Mouse (Mus musculus) mesoderm, embryonic 11.5 days (tissue): ENCODE measurements around the gene Fgf12.

Experiments
- DNase-seq: peaks from one replicate; pipeline ENCODE4 v3.0.0-alpha.2; 2012; ENCODE audit warnings: low read depth, low spot score

Fgf12 gene

GRCm38 (mm10) chr16:28323576-28323975 is 429.3 kb downstream of the Fgf12 start:
- DNase-seq: no peak

DNA sequence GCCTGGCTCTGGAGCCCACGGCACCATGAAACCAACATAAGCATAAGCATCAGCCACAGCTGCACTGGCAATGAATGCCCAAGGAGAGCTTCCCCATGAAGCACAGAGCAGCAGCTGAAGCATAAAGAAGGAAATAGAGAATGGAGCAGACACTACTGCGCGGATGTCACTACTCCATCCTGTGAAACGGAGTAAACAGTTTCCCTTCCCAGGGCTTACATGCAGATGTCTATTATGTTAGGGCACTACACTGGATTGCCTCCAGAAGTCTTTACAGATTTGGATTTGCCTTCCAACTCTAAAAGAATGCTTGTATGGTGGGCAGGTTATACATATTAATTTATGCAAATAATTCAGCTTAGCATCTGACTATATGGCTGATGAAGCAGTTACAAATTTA is 441.2 kb downstream of the Fgf12 start:
- DNase-seq: no peak

- no peak for DNase-seq
These were observed 449.0 kb downstream of the Fgf12 start for GRCm38 (mm10) chr16:28303889-28304288.

DNA sequence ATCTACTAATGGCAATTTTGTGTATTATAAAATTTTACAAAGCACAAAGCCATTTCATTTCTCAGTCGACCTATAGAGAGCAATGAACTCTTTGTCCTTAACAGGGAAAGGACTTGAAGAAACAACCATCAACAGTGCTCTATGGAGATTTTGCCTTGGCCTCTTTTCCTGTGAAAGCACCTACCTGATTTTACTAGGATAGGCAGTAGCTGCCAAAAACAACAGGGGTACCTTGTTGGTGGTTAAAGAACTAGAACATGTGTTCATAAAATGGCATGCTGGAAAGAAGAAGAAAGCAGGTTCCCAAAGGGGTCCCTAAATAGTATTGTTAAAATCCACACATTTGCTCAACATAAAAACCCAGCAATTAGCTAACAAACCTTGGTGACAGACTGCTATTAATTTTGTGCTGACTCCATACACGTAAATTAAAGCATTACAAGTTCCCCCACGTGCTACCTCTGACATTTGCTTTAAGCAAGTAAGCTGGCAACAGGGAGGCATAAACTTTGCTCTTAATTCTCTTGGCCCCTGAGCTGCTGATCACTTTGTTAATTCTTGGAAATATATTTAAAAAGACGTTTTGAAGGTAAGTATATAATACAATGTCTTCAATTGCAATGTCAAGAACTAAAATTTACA is 463.1 kb downstream of the Fgf12 start:
- no peak for DNase-seq

- DNase-seq: no peak
These were observed 495.0 kb downstream of the Fgf12 start for GRCm38 (mm10) chr16:28257904-28258303.

GRCm38 (mm10) chr16:28254303-28254702 is 498.6 kb downstream of the Fgf12 start:
- DNase-seq: no peak

- DNase-seq: no peak
These were observed 500.9 kb downstream of the Fgf12 start for GRCm38 (mm10) chr16:28251930-28252329.

GRCm38 (mm10) chr16:28242867-28243649 is 509.8 kb downstream of the Fgf12 start:
- no peak for DNase-seq

- DNase-seq: no peak
These were observed 513.5 kb downstream of the Fgf12 start for GRCm38 (mm10) chr16:28239382-28239781.

GRCm38 (mm10) chr16:28238019-28238868 is 514.6 kb downstream of the Fgf12 start:
- no peak for DNase-seq

- peak; percentile 28 for DNase-seq
These were observed 536.9 kb downstream of the Fgf12 start for GRCm38 (mm10) chr16:28215930-28216329.

DNA sequence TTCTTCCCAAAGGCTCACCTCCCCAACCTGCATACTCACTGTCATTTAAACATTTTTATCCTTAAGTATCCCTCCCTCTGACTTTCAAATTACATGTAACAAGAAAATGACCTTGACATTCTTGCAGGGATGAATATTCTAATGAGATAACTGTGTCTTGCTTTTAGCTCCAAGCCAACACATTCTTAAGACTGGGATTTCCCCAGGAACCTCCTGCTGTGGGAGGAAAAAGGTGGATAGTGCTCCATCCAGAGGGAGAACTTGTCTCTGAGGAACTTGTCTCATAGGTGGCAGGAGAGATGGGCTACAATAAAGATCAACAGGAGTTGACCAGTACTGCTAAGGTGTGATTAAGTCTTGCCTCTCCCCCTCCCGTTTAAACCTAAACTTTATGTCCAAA is 540.5 kb downstream of the Fgf12 start:
- no peak for DNase-seq

GRCm38 (mm10) chr16:28156443-28156842 is 596.4 kb downstream of the Fgf12 start:
- DNase-seq: no peak

- peak; percentile 1 for DNase-seq
These were observed 611.9 kb downstream of the Fgf12 start for GRCm38 (mm10) chr16:28140972-28141371.

DNA sequence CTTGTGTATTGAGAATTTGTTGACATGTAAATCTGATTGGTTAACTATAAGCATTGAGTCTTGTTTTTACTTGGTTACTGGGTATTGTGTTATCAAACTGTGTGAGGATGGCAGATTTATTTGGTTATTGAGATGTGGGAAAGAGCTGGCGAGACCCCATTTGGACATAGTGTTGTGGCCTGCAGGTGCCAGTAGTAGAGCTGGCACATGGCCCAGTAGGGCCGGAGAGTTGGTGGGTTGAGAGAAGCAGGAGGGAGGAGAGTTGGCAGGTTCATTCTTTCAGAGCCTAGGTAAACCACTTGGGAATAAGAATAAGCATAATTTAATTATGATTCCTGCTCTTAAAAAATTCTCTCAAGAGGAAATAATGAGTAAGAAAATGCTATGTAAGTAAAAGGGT is 625.9 kb downstream of the Fgf12 start:
- DNase-seq: no peak
